Mouse (Mus musculus) intestine, embryonic 14.5 days (tissue): ENCODE results near the gene Bicdl1. TPM values are rescaled to one million over a fixed set of nuclear protein-coding genes. Genes with fewer than 3 reads are reported as not detected.

Experiments used
- ATAC-seq: fragments of 200-750 bp; cut with Nextera tagmentation; replicated peaks from 2 replicates; pipeline ENCODE4 v1.8.0; 2017; ENCODE audit warnings: low read depth, moderate number of reproducible peaks, moderate TSS enrichment, moderate library complexity; ENCODE audit not compliant: low FRiP score, low TSS enrichment
- DNase-seq: peaks from one replicate; pipeline ENCODE4 v3.0.0-alpha.2; 2018; ENCODE audit warnings: low spot score
- H3K27ac ChIP-seq: fragments of 300-500 bp; sonication (generic); 2 replicates; pipeline ENCODE4 v1.5.1; 2014; ENCODE audit warnings: low read depth, mild to moderate bottlenecking, control low read depth
- H3K27me3 ChIP-seq: fragments of 300-500 bp; sonication (generic); replicated peaks from 2 replicates; pipeline ENCODE4 v1.6.1; 2014; ENCODE audit warnings: low read length, control low read depth; ENCODE audit not compliant: control insufficient read depth, insufficient read depth
- H3K36me3 ChIP-seq: fragments of 300-500 bp; sonication (generic); 2 replicates; pipeline ENCODE4 v1.6.1; 2014; ENCODE audit warnings: low read length, control low read depth; ENCODE audit not compliant: control insufficient read depth, insufficient read depth
- H3K4me1 ChIP-seq: fragments of 300-500 bp; sonication (generic); replicated peaks from 2 replicates; pipeline ENCODE4 v1.6.1; 2014; ENCODE audit warnings: low read length, control low read depth, mixed read lengths; ENCODE audit not compliant: control insufficient read depth, insufficient read depth
- H3K4me2 ChIP-seq: fragments of 300-500 bp; sonication (generic); 2 replicates; pipeline ENCODE4 v1.6.1; 2014; ENCODE audit warnings: low read length
- H3K4me3 ChIP-seq: fragments of 300-500 bp; sonication (generic); 2 replicates; pipeline ENCODE4 v1.5.1; 2014; ENCODE audit warnings: low read depth, low read length, control low read depth, mixed read lengths
- H3K9ac ChIP-seq: fragments of 300-500 bp; sonication (generic); 2 replicates; pipeline ENCODE4 v1.6.1; 2014; ENCODE audit warnings: mild to moderate bottlenecking, low read length
- H3K9me3 ChIP-seq: fragments of 300-500 bp; sonication (generic); 2 replicates; pipeline ENCODE4 v1.6.1; 2016; ENCODE audit warnings: low read length, control low read depth; ENCODE audit not compliant: control insufficient read depth
- WGBS: fragments of 180-500 bp; shearing (Covaris S2); extraction: QIAGEN DNeasy Blood & Tissue Kit; methylation state at CpG from one replicate; pipeline ENCODE4 v1.1.7; 2014; 5-methylcytosine and 5-hydroxymethylcytosine counted together
- polyA plus RNA-seq: library from polyadenylated mRNA; unstranded; fragments of >200 nt; fragmentation: Nextera tagmentation; extraction: Ambion mirVana; gene quantifications from 2 replicates; pipeline ENCODE4 v1.2.1, GENCODE M21; 2014

The Bicdl1 gene
- polyA plus RNA-seq, result 12.1 and 13.6 TPM in 2 replicates

DNA sequence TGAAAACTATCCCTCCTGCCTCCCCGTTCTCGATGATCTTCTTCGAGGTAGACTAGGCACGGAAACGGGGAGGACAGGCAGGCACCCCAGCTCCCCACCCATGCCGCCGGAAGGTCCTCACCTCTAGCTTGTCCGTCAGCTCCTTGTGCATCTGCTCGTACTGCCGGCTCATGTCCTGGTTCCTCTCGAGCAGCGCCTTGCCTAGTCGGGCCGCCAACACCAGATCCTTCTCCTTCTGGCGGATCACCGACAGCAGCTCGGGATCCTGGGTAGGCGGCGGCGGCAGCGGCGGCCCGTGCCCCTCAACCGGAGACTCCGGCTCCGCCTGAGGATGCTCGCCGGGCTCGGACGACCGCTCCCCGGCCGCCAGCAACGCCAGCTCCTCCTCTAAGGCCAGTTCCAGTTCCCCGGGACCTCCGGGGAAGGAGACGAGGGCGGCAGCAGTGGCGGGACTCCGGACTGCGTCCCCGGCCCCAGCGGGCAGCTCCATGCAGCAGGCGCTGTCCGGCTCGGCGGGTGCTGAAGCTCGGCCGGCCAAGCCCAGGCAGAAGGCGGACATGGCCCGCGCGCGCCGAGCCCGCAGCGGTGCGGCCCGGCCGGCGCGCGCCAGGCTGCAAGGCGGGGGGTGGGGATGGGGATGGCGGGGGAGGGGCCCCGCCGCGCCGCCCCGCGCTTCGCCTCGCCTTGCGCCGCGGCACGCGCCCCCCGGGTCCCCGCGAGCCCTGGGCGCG, at the start of gene Bicdl1:
Bicdl1 (minus strand) TSS at position 621 of the 731 bp plus-strand sequence.
- 1% methylated on average over 58 of the region's 83 CpGs for WGBS
- Histone ChIP-seq H3K4me1 (no peaks in the 10 kb centered on the region; the same call in 1 of the 2 replicates), H3K36me3 (no peaks in the 10 kb centered on the region), H3K27me3 (peaks cover 31% of the 10 kb centered on the region), H3K9ac (0 out of 2 replicates have a peak within 1 kb of the TSS, but pooled peaks have one; percentile 16), H3K9me3 (no peaks in the 10 kb centered on the region), H3K27ac (peak within 1 kb of the TSS; percentile 43; the same call in 1 of the 2 replicates), H3K4me2 (peak within 1 kb of the TSS; percentile 92), H3K4me3 (peak within 1 kb of the TSS; percentile 52)
- peak; percentile 56; the same call in 1 of the 2 replicates for ATAC-seq
- peak; percentile 97 for DNase-seq

- 76% methylated on average over 4 of the region's 4 CpGs for WGBS
- Histone ChIP-seq H3K27ac (no peak overlapping the region), H3K4me1 (no peaks in the 10 kb centered on the region), H3K9ac (no peak overlapping the region), H3K9me3 (no peaks in the 10 kb centered on the region), H3K27me3 (no peaks in the 10 kb centered on the region), H3K36me3 (no peaks in the 10 kb centered on the region), H3K4me2 (no peak overlapping the region), H3K4me3 (no peak overlapping the region)
- DNase-seq (no peak), ATAC-seq (no peak)
Observed at GRCm38 (mm10) chr5:115776911-115777310, 45.5 kb upstream of the Bicdl1 start.

DNA sequence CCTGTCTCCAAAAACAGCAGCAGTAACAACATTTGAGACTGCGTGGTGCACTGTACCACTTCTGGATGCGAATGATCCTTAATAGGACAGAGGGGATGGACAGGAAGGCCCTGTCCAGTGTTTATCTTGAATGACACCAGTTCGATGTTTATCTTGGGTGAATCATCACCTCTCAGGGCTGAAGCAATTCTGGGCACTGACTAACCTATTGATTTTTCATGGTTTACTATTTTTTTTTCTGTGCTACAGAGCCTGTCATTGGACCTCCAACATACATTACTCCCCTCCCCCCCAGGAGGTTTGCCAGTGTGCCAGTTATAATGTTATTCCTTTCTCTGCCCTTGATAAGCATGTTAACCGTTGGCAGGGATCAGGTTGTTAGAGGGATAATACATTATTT, 43.9 kb upstream of the Bicdl1 start:
- 46% methylated on average over 4 of the region's 4 CpGs for WGBS
- no peaks in the 10 kb centered on the region for H3K36me3 ChIP-seq
- ATAC-seq, result no peak
- no peak overlapping the region for H3K4me3 ChIP-seq
- H3K27ac ChIP-seq, result no peak overlapping the region
- H3K9me3 ChIP-seq, result peaks cover under 1% of the 10 kb centered on the region; the same call in 1 of the 2 replicates
- no peak overlapping the region for H3K4me2 ChIP-seq
- H3K4me1 ChIP-seq, result no peaks in the 10 kb centered on the region
- no peak overlapping the region for H3K9ac ChIP-seq
- no peak for DNase-seq
- no peaks in the 10 kb centered on the region for H3K27me3 ChIP-seq

GRCm38 (mm10) chr5:115770048-115770447, 38.6 kb upstream of the Bicdl1 start:
- Histone ChIP-seq H3K4me1 (no peaks in the 10 kb centered on the region), H3K27ac (no peak overlapping the region), H3K4me2 (no peak overlapping the region), H3K36me3 (no peaks in the 10 kb centered on the region), H3K4me3 (no peak overlapping the region), H3K27me3 (no peaks in the 10 kb centered on the region), H3K9me3 (peaks cover 7% of the 10 kb centered on the region; the same call in 1 of the 2 replicates), H3K9ac (no peak overlapping the region)
- WGBS, result 87% methylated on average over 4 of the region's 4 CpGs
- DNase-seq, result no peak
- no peak for ATAC-seq

DNA sequence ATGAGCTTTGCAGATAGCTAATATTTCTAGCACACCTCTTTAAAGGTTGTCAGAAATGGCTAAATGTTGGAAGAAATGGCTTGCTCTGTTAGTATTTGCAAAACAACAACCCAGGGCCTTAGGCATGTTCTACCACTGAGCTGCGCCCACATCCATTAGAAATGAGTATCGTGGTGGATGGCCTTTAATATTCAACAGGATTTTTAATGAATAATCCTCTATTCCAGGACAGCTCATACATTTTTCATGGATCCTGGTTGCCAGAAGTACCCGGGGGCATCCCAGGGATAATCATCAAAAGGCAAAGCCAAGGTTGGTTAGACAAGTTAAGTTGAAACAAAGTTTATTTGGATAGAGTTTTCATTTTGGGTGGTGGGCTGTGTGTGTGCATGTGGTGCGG, 37.7 kb upstream of the Bicdl1 start:
- DNase-seq (no peak), ATAC-seq (no peak)
- no peaks in the 10 kb centered on the region for H3K4me1 ChIP-seq
- H3K4me2 ChIP-seq, result no peak overlapping the region
- 97% methylated on average over 4 of the region's 4 CpGs for WGBS
- H3K9me3 ChIP-seq, result peaks cover 7% of the 10 kb centered on the region; the same call in 1 of the 2 replicates
- no peaks in the 10 kb centered on the region for H3K36me3 ChIP-seq
- H3K4me3 ChIP-seq, result no peak overlapping the region
- no peak overlapping the region for H3K9ac ChIP-seq
- no peaks in the 10 kb centered on the region for H3K27me3 ChIP-seq
- no peak overlapping the region for H3K27ac ChIP-seq

DNA sequence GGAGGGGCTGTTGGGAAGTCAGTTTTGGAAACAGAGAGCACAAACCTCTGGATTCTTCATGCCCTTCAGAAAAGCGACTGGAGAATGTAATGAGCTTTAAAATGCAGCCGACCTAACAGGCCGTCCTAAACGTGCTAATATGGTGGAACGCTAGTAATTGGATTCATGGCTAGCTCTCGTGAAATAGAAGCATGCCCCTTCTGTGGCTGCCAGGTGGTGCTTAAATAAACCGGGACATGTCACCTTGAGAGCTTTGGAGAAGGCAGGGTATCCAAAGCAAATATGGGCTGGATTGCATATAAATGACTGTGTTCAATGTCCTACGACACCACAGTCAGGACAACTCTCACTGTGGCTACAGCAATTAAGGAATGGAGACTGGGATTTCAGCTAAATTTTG, 35.4 kb upstream of the Bicdl1 start:
- DNase-seq, result no peak
- no peaks in the 10 kb centered on the region for H3K4me1 ChIP-seq
- 72% methylated on average over 8 of the region's 8 CpGs for WGBS

DNA sequence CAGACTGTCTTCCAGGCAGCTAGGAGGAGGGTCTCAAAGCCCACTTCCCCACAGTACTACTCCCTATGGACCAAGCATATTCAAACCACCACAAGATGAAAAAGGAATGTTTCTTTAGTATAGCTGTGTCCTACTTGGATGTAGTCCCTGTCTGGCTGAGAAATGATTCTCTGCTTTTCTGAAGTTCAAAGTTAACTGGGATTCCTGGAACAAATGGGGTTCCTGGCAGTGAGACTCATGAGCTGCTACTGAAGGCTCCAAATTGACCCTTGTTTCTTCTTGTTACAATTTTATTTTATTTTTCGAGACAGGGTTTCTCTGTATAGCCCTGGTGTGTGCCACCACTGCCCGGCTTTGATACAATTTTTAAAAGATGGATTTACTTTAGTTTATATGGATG, 32.6 kb upstream of the Bicdl1 start:
- no peak overlapping the region for H3K9ac ChIP-seq
- ATAC-seq (no peak), DNase-seq (no peak)
- H3K4me2 ChIP-seq, result no peak overlapping the region
- H3K27me3 ChIP-seq, result no peaks in the 10 kb centered on the region
- H3K4me3 ChIP-seq, result no peak overlapping the region
- H3K9me3 ChIP-seq, result no peaks in the 10 kb centered on the region
- H3K36me3 ChIP-seq, result no peaks in the 10 kb centered on the region
- H3K27ac ChIP-seq, result no peak overlapping the region
- 76% methylated on average over 2 of the region's 2 CpGs for WGBS
- 0 out of 2 replicates have a peak, but pooled peaks cover under 1% of the 10 kb centered on the region for H3K4me1 ChIP-seq

More for the DNA sequence above, 35.4 kb upstream of the Bicdl1 start:
- Histone ChIP-seq H3K4me3 (no peak overlapping the region), H3K9ac (no peak overlapping the region), H3K27ac (no peak overlapping the region), H3K4me2 (no peak overlapping the region), H3K27me3 (no peaks in the 10 kb centered on the region), H3K9me3 (peaks cover 7% of the 10 kb centered on the region; the same call in 1 of the 2 replicates), H3K36me3 (no peaks in the 10 kb centered on the region)
- no peak for ATAC-seq

GRCm38 (mm10) chr5:115760903-115761302, 29.5 kb upstream of the Bicdl1 start:
- no peaks in the 10 kb centered on the region for H3K9me3 ChIP-seq
- ATAC-seq (no peak), DNase-seq (no peak)
- no peak overlapping the region for H3K4me2 ChIP-seq
- no peaks in the 10 kb centered on the region for H3K27me3 ChIP-seq
- no peak overlapping the region for H3K9ac ChIP-seq
- WGBS, result 60% methylated on average over 11 of the region's 11 CpGs
- no peaks in the 10 kb centered on the region for H3K36me3 ChIP-seq
- H3K4me3 ChIP-seq, result no peak overlapping the region
- no peak overlapping the region for H3K27ac ChIP-seq
- H3K4me1 ChIP-seq, result 0 out of 2 replicates have a peak, but pooled peaks cover 3% of the 10 kb centered on the region
